Mouse (Mus musculus) gastrocnemius, postnatal 4 days (tissue): ENCODE data around the gene Stn1. TPM values are rescaled to one million over a fixed set of nuclear protein-coding genes. Genes with fewer than 3 reads are reported as not detected.

ENCODE experiments used
- DNase-seq, 2 experiments: peaks; one replicate each; pipeline ENCODE4 v3.0.0; 2021 to 2022; ENCODE audit warnings: low spot score in 2 of 2, mixed read lengths in 2 of 2
- total RNA-seq, 2 experiments: library from RNA; stranded (reverse); gene quantifications; 2 replicates each; pipeline ENCODE4 v1.2.3; 2021

Stn1 gene
- total RNA-seq, 2 experiments from 2014 or later, result 19.9 to 23.7 TPM

DNA sequence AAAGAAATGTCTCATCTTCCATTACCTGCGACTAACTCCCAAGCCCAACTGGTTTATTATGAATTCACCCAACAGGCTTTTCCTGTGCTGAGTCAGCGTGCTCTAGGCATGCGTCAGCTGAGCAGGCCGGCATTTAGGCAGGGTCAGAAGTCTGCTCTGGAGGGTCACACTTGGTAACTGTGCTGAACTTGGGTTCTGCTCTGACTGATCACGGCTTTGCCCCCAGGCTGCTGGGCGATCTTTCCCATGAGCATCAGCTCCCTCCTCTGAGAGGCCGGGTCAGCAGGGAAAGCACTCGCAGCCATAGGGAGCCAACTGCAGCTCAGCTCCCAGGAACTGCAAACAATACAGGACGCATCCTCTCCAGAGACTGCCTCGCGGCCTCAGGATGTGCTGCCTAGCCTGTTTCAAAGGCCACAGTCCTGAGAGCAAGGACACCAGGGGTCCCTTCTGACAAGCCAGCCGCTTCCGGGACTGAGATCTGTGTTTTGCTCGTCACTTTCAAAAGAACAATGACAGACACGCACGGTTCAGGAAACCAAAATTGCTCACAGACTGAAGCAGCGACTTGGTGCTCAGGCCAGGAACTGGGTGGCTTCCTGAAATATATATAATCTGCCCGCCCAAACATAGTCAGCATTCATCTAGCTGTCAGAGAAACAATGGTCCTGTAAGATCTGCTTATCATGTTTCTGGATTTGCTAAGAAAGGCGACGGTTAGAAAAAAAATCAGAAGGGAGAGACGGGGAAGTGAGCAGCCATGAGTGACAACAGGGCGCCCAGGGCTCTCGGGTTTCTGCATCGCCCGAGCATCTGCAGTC lies 26.6 kb downstream of the Stn1 start:
- no peak for DNase-seq

DNA sequence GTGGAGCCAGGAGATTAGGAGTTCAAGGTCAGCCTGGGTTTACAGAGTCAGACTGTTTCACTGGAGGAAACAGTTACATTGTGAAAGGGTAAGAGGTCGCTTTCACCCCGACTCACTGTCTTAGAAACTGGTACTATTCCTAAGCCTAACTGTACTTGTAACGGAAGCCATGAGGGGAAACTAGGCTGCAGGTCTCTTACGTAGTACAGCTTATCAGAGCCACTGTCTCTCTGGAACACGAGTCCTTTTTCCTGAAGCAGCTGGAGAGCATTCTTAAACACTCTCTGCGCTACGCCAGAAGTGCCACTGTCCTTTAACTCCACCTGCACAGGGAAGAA lies 27.2 kb downstream of the Stn1 start:
- no peak for DNase-seq

DNA sequence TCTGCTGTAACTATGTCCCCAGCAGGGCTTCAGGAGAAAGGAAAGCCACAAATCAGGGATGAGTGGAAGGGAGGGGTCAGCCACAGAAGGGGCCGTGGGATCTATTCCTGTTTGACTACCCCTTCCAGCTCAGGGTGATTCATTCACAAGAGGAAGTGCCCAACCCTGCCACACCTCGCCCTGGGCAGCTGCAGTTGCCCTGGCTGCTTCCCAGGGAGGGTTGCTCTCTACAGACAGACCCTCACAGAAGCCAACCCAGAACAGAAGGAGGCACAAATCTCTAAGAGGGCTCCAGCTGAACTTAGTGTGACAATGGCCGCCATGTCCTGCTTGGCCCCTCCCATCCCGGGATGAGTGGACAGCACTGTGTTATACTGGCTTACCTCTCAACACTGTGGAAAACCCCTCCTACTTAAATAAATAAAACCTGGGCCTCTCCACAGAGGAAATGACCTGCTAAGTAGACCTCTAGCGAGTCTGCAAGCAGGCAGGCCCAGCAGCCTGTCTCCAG lies 28.5 kb downstream of the Stn1 start:
- DNase-seq, result no peak

DNA sequence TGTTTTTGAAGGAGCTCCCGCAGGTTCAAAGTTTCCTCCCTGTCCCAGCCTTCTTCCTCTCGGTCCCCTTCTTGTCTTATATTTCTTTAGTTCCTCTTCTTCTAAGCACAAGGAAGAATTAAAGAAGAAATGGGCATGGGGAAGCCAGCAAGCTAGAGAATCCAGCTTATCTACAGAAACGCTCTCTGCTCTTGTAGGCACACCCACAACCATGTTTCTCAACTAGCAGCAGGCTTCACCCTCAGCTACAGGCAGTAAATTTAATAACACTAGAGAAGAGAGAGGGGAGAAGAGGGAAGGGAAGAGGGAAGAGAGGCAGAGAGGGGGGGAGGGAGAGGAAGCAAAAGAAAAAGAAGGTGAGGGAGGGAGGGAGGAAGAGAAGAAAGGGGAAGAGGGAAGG lies 29.1 kb downstream of the Stn1 start:
- no peak for DNase-seq

DNA sequence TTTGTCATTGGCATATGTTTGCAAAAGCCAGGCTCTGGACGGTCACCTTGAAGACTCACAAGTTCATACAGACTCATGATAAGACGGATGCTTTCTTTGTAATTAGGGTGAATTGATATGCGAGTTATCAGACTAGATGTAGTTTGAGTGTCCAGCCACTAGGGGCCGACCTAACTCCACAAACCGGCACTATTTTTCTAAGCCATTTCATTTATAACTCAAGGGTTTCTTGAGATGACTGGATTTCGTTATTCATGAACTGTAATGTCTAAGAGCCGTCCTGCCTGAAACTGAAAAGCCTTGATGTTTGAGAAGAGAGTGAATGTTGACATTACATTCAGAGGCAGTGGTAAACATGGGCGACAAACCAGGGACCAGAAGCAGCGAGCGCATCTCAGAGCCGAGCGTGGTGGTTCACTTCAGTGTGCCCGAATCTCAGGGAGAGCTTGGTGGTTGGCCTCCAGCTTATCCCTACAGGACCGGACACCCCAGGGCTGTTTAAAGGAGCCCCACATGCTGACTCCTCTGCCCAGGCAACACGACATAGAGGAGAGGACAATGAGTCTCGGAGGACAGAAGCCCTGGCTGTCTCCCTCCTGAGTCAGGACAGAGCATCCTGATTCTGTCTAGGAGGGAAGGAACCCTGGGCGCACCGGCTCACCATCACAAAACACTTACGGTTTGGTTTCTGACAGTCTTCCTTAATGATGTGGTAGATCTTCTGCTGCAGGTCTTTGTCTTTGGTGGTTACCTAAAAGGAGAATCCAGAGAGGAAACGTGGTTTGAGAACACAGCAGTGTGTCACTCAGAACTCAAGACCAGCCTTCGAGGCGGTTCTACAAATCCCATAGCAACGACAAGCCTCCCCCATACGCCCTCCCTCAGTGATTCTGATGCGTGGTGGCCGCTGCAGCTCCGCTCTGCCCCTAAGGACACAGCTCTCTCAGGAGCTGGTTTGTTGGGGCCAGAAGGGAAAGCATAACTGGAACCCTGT lies 29.9 kb downstream of the Stn1 start:
- peak in 1 of 2 experiments; percentile 62 for DNase-seq

DNA sequence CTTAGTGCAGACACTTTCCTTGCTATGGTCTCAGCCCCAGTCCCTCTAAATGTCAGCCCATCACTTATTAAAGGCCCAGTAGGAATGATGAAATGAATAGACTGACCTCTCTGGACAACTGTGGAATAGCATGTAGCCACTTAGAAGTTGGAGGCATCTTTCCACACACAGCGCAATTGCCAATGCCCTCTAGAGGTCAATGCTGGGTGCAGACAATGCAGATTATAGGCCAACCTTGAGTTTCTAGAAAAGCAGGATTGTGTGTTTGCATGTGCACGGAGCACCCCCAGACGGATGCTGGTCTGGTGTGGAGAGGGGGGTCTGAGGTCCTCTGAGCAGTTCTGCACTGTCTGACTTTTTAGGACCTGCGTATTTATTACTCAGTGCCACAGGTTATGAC lies 33.7 kb downstream of the Stn1 start:
- DNase-seq, result no peak

DNA sequence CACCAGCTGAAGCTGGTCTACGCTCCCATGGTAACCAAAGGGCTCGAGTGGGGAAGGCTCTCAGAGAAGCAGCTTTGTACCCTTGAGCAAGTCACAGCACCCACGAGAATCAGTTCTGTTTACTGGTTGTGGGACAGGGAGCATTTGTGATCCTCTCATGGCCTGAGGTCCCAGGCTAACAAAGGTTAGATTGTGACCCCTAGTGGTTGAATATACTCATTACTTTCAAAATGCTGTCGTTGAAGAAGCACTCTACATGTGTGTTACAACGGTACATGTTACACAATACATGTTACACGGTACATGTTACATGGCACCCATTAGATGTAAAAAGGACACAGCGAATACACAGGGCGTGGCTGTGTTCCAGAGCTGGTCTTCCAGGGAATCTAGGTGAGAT lies 34.7 kb downstream of the Stn1 start:
- DNase-seq, result no peak

DNA sequence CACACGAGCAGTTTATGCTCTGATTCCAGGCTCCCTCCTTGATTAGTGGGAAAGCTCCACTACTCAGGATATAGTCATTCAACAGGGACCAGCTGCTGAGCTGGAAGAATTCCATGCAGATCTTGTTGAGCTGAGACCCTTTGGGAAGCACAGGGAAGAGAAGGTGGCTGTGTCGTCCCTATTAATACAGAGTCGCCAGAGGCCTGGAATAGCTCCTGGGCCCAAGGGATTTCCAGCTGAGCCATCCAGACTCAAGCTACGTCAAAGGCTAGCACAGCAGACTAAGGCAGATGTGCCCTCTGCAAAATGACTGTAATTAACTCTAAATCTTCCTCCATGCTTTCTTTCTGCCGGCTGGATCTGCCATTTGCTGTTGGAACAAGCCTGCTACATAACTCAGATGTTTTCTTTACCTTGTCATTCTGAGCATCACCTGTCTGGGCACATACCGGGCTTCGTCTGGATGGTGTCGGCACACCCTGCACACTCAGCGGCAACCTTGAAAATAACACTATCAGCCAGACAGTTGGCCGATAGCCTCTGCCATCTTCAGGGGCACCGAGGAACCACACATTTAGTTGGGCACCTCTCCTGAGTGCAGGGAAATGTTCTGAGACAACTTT lies 36.8 kb downstream of the Stn1 start:
- DNase-seq, result no peak

DNA sequence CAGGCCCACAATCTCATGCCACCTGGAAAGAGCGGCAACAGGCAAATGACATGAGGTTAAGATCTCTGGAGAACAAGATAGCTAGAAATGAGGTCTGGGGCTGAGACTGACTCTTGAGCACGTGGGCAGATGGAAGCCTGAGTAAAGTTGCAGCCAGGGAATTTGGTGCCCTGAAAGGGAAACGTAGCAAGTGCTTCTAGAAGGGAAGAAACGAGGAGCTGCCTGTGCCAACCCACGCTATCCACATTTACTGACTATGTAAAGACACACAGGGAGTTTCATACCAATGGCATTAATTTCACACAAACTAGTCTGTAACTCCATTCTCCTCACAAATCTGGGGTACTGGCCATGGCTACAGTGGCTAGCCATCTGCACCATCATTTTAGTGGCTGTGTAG lies 37.5 kb downstream of the Stn1 start:
- no peak for DNase-seq

DNA sequence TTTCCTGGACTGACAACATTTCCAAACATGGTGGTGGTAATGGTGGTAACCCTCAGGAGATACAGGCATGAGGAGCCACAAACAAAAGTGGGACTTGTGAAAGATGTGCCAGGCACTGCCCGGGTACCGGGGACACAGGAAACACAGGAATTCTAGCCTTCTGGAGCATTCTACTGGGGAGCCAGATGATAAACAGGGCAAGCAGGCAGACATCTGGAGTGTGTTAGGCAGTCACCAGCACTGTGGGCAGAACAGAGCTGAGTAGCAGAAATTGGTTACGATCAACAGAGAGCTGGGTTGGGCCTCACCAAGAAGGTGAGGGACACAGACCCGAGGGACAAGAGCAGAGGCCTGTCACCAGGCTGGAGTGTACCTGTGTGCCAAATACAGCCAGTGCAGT lies 38.4 kb downstream of the Stn1 start:
- no peak for DNase-seq

DNA sequence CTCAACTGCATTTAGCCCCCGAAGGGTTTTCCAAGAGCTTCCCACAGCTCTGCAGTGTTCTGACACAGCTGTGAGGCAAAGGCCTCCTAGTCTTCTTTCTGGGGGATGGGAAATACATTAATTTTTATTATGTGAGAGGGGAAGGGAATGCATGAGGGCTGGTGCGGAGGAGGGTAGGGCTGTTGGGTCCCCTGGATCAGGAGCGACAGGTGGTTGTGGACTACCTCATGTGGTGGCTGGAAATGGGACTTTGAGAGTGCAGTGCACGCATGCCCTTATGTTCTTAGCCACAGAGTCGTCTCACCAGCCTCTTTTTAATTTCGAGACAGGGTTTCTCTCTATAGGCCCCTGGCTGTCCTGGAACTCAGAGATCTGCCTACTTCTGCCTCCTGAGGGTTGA lies 39.6 kb downstream of the Stn1 start:
- no peak for DNase-seq

DNA sequence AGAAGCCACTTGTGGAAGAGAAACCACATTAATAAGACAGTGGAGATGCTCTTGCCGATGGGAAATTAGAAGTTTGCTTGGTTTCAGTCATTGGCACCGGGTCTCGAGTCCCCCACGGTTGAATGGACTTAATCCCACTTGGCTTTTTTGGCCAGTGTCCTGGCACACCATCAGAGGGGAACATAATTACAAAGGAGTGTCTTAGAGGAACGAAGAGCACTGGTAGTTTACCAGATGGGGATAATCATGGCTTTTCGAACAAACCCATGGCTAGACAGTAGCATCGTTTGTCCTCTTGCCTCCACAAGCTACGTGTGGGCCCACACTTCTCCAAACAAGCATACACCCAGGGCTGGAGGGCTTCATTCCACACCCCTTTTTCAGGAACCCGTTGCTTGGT lies 40.0 kb downstream of the Stn1 start:
- DNase-seq, result no peak

DNA sequence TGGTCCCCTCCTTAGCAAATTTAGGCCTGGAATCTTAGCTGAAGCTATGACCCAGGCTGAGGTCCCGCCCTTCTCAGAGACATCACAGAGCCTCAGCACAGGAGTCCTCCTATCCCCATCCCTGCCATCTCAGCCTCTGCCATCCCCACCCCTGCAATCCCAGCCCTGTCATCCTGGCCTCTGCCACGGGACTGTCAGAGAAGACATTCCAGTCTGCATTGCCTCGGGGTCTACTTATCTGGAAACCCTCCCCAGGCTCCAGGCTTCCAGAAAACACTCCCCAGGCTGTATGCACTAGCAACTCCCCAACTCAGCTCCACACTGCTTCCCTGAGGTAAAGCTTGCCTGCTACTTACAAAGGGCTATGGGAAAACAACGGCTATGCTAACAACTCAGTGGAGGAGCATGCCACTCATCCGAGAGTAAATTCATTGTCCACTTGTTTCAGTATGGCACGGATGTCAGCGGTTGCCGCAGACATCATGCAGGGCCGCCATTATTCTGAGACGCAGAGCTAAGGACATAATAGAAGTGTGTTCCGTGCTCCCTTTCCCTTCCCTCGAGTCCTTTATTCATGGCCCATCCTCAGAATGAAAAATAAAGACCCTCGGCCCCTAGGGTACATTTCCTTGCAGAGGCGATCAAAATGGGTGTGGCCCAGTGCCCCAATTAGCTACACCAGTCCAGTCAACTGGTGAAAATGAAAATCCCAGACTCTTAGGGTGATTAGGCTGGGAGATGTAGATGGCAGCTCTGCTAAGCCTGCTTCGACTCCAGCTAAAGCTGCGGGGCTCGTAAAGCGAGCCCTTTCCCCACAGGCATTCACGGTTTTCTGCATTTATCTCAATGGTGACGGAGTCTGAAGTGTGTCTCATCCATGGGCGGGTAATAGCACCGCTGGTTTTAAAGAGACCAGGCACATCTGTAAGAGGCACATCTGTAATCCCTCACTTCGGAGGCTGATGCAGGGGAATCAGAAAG lies 44.0 kb downstream of the Stn1 start:
- no peak for DNase-seq

DNA sequence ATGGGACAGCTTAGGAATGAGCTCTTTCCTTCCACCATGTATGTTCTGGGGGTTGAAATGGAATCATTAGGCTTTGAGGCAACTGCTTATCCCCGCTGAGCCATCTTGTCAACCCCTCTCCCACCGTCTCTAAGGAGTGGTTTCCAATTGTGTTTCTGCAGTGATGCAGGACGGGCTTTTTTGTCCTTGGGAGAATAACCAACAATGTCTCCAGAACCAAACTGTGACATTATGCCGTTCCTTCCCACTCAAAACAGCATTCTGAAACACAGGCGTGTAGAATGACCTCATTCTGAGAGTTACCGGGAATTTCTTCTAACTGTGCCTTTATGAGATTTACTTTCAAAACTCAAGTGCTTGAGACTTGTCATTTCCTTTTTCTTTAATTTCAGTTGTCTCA lies 44.9 kb downstream of the Stn1 start:
- no peak for DNase-seq

DNA sequence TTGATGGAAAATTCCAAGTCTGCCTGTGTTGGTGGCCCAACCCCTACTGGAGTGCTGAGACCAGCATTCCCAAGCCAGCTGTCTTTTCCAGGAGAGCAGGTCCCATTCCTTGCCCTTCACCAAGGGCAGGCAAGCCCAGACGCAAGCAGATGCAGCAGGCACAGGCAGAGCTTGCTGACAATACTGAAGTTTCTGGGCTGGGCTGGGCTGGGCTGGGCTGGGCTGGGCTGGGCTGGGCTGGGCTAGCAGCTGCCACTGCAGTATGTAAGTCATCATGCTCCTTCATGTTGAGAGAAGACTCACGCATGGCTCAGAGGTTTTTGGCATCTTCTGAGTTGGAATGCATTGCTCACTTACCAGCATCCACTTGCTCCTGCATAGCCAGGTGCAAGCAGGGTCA lies 45.5 kb downstream of the Stn1 start:
- no peak for DNase-seq

DNA sequence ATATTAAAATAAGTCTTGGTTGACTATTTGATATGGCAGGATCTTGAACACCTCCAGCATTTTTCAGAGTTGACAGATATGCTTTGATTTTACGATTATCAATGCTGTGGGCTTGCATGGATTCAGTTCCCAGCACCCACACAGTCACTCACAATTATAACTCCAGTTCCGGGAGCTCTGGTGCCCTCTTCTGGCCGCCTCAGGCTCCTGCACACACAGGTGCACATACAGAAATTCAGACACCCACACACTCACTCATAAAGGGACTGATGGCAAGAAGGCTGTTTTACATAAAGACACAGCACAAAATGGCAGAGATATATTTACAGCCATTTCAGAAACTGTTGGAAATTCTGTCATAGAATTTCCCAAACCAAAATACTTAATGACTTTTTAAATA lies 48.1 kb downstream of the Stn1 start:
- DNase-seq, result no peak

DNA sequence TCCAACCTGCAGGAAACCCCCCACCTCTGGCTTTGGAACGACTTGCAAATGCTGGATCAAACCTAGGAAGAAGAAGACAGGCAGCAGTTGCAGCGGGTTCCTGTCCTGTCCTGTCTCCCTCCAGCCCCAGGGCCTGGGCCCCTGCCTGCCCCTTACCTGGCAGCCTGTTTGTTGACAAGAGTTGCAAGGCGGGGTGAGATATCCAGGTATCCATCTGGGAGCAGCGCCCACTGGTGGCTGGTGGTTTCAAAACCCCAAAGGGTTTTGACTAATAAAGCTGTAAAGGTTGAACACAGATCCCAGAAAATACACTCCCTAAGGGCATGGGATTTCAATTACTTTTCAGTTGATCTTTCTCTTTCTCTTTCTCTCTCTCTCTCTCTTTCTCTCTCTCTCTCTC lies 49.1 kb downstream of the Stn1 start:
- no peak for DNase-seq

DNA sequence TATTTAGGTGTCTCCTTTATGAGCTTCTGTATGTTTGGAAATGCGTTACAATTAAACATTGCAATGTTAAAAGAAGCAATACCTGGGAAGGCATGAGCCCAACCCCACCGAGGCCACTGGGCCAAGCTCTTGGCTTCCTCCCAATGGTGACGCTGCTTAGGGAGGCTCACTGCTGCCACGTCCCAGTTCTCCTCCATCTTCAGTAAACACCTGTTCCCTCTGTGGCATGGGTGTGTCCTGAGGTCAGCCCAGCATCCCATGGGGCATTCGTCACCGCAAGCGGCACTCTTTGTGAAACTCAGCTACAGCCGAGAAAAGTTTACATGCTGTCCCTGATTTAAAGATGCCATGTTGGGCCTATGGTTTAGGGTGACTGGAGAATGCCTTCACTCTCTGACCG lies 49.7 kb downstream of the Stn1 start:
- no peak for DNase-seq

DNA sequence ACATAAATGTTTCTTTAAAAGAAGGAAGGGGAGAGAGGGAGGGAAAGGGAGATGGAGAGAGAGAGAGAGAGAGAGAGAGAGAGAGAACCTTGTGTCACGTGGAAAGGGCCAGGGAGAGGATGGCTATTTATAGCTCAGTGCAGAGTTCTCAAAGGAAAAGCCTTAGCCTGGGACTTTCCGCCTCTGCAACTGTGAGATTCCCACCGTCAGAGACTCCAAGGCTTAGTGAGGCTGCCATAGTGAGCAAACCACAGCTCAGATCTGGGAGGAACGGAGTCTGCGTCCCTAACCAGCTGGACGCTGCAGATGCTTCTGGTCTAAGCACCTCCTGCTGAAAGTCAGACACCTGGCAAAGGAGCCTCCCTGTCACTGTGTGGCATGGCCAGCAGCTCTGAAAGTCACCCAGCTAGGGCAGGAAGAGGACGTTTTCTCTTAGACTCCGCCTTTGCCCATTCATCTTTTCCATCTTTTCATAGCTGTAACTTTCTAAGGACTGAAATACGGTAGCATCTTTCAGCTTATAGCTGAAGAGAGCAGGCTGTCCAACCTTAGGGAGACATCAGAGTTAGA lies 51.2 kb downstream of the Stn1 start:
- DNase-seq, result no peak

DNA sequence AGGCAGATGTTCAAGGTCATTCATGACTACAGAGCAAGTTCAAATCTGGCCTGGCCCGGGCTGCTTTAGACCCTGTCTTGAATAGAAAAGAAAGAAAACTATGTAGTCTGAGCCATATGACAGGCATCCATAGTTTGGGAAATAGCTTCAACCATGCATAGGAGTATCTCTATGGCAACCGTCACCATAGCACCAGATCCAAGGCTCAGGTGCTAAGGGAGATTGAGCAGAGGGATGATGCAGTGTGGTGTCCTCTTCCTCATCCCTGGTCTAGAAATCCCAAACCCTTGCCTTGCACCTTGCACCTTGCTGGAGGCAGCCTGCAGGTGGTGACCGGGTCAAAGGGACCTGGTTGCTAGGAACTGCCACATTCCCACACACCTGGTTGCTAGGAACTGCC lies 53.2 kb downstream of the Stn1 start:
- no peak for DNase-seq
